Mouse (Mus musculus): Measurements from ENCODE around the gene Mreg. TPM values are rescaled to one million over a fixed set of nuclear protein-coding genes. Genes with fewer than 3 reads are reported as not detected.
A peak's percentile ranks its signal among the peaks of the same experiment; 100 is the strongest.
"Not testable (repeated sequence)": the region's sequence is repeated elsewhere in the genome, so short reads cannot be mapped to it uniquely, and the experiment has no call there.

The Mreg gene
- total RNA-seq (2021) = 1 to 10 TPM; 4.1 to 4.5 TPM
- long read RNA-seq, experiment 1, partial matches to known transcripts = 0 of 4 reads
- long read RNA-seq, experiment 1, other reads (novel, unspliced or antisense) = 0 of 4 reads
- long read RNA-seq, experiment 2, transcript Mreg-201 (5 exons, 2,284 nt) = major isoform, 6 of 7 reads
- long read RNA-seq, experiment 2, partial matches to known transcripts = 1 of 7 reads
- long read RNA-seq, experiment 2, other reads (novel, unspliced or antisense) = 0 of 7 reads

- peak; percentile 30 to 36 for DNase-seq (ENCODE audit: low spot score in 2 of 2)
Measured at GRCm38 (mm10) chr1:72211701-72212699, at the start of gene Mreg. Gene Mreg, minus strand, starts transcription at chr1:72212307.

GRCm38 (mm10) chr1:72256381-72257256, 44.5 kb upstream of the Mreg start:
- DNase-seq (ENCODE audit: low spot score in 2 of 2) = no peak

GRCm38 (mm10) chr1:72255854-72256175, 43.7 kb upstream of the Mreg start:
- DNase-seq (ENCODE audit: low spot score in 2 of 2) = no peak

- DNase-seq (ENCODE audit: low spot score in 2 of 2) = peak in 1 of 2 experiments; percentile 27
Measured at GRCm38 (mm10) chr1:72255062-72255853, 43.2 kb upstream of the Mreg start.

- DNase-seq (ENCODE audit: low spot score in 2 of 2) = peak; percentile 73 to 82
Measured at GRCm38 (mm10) chr1:72254545-72255061, 42.5 kb upstream of the Mreg start.

- no peak for DNase-seq (ENCODE audit: low spot score in 2 of 2)
Measured at GRCm38 (mm10) chr1:72253881-72254491, 41.9 kb upstream of the Mreg start.

- no peak for DNase-seq (ENCODE audit: low spot score in 2 of 2)
Measured at GRCm38 (mm10) chr1:72251806-72252205, 39.7 kb upstream of the Mreg start.

GRCm38 (mm10) chr1:72248226-72248737, 36.2 kb upstream of the Mreg start:
- DNase-seq (ENCODE audit: low spot score in 2 of 2) = not testable (repeated sequence)

- no peak for DNase-seq (ENCODE audit: low spot score in 2 of 2)
Measured at GRCm38 (mm10) chr1:72244317-72245036, 32.4 kb upstream of the Mreg start.

- peak; percentile 86 to 95 for DNase-seq (ENCODE audit: low spot score in 2 of 2)
Measured at GRCm38 (mm10) chr1:72243656-72244316, 31.7 kb upstream of the Mreg start.

- DNase-seq (ENCODE audit: low spot score in 2 of 2) = no peak
Measured at GRCm38 (mm10) chr1:72242581-72243143, 30.6 kb upstream of the Mreg start.

- not testable (repeated sequence) for DNase-seq (ENCODE audit: low spot score in 2 of 2)
Measured at GRCm38 (mm10) chr1:72239113-72239512, 27.0 kb upstream of the Mreg start.

- DNase-seq (ENCODE audit: low spot score in 2 of 2) = no peak
Measured at GRCm38 (mm10) chr1:72238016-72238580, 26.0 kb upstream of the Mreg start.

- no peak for DNase-seq (ENCODE audit: low spot score in 2 of 2)
Measured at GRCm38 (mm10) chr1:72237007-72237775, 25.1 kb upstream of the Mreg start.

- DNase-seq (ENCODE audit: low spot score in 2 of 2) = peak; percentile 24 to 60
Measured at GRCm38 (mm10) chr1:72236363-72237006, 24.4 kb upstream of the Mreg start.

GRCm38 (mm10) chr1:72232592-72232991, 20.5 kb upstream of the Mreg start:
- not testable (repeated sequence) for DNase-seq (ENCODE audit: low spot score in 2 of 2)
